Mouse (Mus musculus) lung, adult 2 months (tissue): ENCODE data around the gene Gpr25.

Experiments
- CTCF ChIP-seq: fragments of 200-500 bp; IDR thresholded peaks from 2 replicates; pipeline ENCODE4 v1.5.1; 2011; ENCODE audit warnings: mild to moderate bottlenecking, low read length, control low read depth; ENCODE audit not compliant: insufficient read depth
- POLR2A ChIP-seq: fragments of 200-500 bp; IDR thresholded peaks from 2 replicates; pipeline ENCODE4 v1.6.1; 2011; ENCODE audit warnings: low read depth, mild to moderate bottlenecking, control low read depth, low read length, borderline replicate concordance; ENCODE audit errors: extremely low read depth

- no peak for TF ChIP-seq POLR2A
- no peak for TF ChIP-seq CTCF
Measured at GRCm38 (mm10) chr1:136249662-136250061, 11.0 kb downstream of the Gpr25 start.
